Mouse (Mus musculus) lung, postnatal 10 days (tissue): ENCODE measurements around the gene Pmm1.
A peak's percentile ranks its signal among the peaks of the same experiment; 100 is the strongest.
"Not testable (repeated sequence)": the region's sequence is repeated elsewhere in the genome, so short reads cannot be mapped to it uniquely, and the experiment has no call there.

Experiments used
- DNase-seq: peaks from one replicate; pipeline ENCODE4 v3.0.0; 2021

The Pmm1 gene

GRCm38 (mm10) chr15:81925760-81926445, 34.8 kb downstream of the Pmm1 start, which contains the start of gene Polr3h:
Gene Polr3h (minus strand): TSS chr15:81926240.
- peak; percentile 99 for DNase-seq

- DNase-seq, result no peak
Measured at GRCm38 (mm10) chr15:81924933-81925332, 35.8 kb downstream of the Pmm1 start.

- DNase-seq, result no peak
Measured at GRCm38 (mm10) chr15:81921255-81921654, 39.5 kb downstream of the Pmm1 start.

GRCm38 (mm10) chr15:81920546-81921217, 40.0 kb downstream of the Pmm1 start:
- DNase-seq, result no peak

- no peak for DNase-seq
Measured at GRCm38 (mm10) chr15:81919062-81919461, 41.7 kb downstream of the Pmm1 start.

- DNase-seq, result peak; percentile 81
Measured at GRCm38 (mm10) chr15:81917621-81918463, 42.9 kb downstream of the Pmm1 start.

- no peak for DNase-seq
Measured at GRCm38 (mm10) chr15:81917201-81917600, 43.5 kb downstream of the Pmm1 start.

- no peak for DNase-seq
Measured at GRCm38 (mm10) chr15:81915663-81916062, 45.1 kb downstream of the Pmm1 start.

- no peak for DNase-seq
Measured at GRCm38 (mm10) chr15:81914668-81915067, 46.1 kb downstream of the Pmm1 start.

GRCm38 (mm10) chr15:81912498-81912897, 48.2 kb downstream of the Pmm1 start:
- DNase-seq, result no peak

- DNase-seq, result not testable (repeated sequence)
Measured at GRCm38 (mm10) chr15:81908767-81909166, 52.0 kb downstream of the Pmm1 start.

GRCm38 (mm10) chr15:81907953-81908352, 52.8 kb downstream of the Pmm1 start:
- DNase-seq, result no peak

GRCm38 (mm10) chr15:81904939-81905338, 55.8 kb downstream of the Pmm1 start:
- peak; percentile 85 for DNase-seq
